Mouse (Mus musculus) c-Kit-positive CD71-positive TER-119-positive erythroid progenitor cells, embryonic 14.5 days (primary cell): ENCODE results near the gene Adssl1.

Experiments used
- DNase-seq: peaks from one replicate; pipeline ENCODE4 v3.0.0-alpha.2; 2013; ENCODE audit warnings: low spot score

Adssl1 gene

GRCm38 (mm10) chr12:112654076-112654475 is 34.2 kb downstream of the Adssl1 start:
- DNase-seq, result no peak

DNA sequence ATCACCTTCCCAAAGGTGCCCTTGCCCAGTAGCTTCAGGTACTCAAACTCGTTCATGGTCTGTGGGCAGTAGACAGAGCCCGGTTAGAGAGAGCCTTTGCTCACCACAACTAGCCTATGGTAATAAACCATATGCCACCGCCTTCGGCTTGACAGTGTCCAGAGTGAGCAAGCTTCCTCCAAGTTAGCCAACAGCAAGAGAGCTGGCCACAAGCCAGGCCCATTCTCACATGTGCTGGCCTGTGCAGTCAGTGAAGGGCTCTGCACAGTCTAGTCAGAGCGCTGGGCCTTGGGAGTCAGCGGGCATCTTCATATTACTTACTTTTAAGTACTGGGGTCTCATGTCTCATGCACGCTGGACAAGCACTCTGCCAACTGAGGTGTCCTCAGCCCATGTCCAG is 38.8 kb downstream of the Adssl1 start:
- no peak for DNase-seq

GRCm38 (mm10) chr12:112659109-112659508 is 39.3 kb downstream of the Adssl1 start:
- DNase-seq, result no peak

GRCm38 (mm10) chr12:112660576-112661326 is 40.9 kb downstream of the Adssl1 start:
- no peak for DNase-seq

DNA sequence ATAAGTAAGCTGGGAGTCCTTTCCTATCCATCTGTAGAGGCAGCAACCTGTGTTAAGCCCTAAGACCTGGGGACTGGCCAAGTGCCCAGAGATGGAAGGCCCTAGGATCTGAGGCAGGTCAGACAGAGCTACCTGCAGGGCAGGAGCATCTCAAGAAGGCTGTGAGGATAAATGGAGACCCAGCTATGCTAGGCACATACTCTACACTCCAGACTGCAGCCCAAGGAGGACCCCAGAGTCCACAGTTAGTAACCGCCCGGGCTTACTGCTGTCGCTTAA is 41.4 kb downstream of the Adssl1 start:
- no peak for DNase-seq

DNA sequence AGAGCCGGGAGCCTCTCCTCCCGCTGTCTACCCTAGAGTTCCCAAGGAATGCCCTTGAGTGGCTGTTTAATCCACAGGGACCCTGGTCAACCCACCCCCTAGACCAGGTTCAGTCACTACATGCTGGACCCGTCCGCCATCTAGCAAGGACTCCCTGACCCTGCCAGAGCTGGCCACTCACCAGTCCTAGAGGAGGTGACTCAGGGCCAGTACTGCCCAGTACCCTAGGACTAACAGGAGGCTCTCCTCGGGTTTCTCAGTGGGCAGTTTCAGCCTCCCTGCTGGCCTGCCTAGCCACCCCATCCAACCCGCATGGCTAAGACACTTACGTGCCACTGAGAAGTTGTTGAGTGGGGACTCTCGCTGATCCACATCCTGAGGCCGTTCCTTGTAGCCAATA is 42.0 kb downstream of the Adssl1 start:
- DNase-seq, result no peak

DNA sequence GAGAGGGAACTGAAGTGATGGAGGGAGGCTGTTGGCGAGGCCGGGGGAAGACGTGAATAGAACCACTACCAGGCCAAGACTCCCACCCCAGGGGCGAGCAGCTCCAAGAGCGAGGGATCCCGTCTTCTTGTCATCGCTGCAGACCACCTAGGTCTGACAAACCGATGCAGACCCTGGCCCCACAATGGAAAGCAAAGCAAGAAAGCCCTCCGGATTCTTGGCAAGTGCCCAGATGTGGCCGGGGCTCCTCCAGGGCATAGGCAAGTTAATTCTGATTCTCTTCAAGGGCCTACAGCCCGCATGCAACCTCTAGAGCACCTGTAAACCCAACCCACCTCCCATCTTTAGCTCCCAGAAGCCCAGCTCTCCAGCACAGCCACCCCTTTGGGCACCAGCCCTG is 43.5 kb downstream of the Adssl1 start:
- DNase-seq, result no peak

- DNase-seq, result no peak
Observed at GRCm38 (mm10) chr12:112663716-112664115, 43.9 kb downstream of the Adssl1 start.

DNA sequence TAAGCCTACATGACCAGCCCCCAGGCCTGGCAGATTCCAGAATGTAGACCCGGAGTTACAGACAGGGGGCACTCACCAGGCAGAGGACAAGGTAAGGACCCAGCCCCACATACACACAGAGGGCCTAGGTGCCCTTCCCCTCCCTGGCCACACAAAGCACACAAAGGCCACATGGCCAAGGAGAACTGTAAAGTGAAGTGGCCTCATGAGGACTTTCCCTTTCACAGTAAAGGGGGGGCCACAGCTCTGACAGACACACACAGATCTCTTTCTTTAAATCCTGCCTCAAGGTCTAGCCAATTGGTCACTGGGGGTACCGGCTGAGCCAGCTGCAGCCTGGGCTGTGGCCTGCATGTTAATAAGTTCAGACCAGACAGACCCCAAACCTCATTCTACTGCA is 44.3 kb downstream of the Adssl1 start:
- DNase-seq, result no peak

DNA sequence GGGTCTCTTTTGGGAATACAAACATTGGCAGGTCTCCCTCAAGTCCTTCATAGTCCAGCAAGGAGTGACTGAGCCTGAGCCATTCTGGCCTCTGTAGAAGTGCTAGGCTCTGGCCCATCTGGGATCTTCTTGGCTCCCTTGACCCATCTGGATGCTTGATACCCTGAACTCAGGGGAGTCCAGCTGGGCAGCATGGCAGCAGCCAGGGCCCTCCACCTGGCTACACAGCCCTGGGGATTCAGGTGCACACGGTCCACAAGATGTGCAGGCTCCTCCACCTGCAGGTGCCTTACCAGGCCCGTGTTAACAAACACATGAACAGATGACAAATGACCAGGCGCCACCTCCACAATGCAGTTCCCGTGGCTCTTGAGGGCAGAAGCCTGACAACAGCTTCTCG is 44.8 kb downstream of the Adssl1 start:
- DNase-seq, result no peak

DNA sequence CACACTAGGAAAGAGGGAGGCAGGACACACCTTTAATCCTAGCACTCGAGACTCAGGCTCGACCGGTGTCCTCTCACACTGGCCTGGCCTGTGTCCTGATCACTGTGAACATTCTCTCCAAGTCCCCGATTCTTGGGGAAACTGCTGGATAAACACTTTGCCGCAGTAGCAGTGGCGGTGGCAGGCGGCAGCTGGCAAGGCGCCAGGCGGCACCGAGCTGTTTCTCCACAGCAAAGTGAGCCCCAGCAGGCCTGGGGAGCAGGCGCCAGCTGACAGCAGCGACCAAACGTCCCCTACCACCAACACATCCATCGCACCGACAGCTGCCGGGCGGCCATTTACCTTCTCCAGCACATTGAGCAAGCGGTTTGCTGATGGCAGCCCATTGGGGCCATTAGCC is 45.6 kb downstream of the Adssl1 start:
- DNase-seq, result no peak

- DNase-seq, result no peak
Observed at GRCm38 (mm10) chr12:112665881-112666544, 46.2 kb downstream of the Adssl1 start.

- DNase-seq, result no peak
Observed at GRCm38 (mm10) chr12:112667619-112668297, 47.9 kb downstream of the Adssl1 start.

DNA sequence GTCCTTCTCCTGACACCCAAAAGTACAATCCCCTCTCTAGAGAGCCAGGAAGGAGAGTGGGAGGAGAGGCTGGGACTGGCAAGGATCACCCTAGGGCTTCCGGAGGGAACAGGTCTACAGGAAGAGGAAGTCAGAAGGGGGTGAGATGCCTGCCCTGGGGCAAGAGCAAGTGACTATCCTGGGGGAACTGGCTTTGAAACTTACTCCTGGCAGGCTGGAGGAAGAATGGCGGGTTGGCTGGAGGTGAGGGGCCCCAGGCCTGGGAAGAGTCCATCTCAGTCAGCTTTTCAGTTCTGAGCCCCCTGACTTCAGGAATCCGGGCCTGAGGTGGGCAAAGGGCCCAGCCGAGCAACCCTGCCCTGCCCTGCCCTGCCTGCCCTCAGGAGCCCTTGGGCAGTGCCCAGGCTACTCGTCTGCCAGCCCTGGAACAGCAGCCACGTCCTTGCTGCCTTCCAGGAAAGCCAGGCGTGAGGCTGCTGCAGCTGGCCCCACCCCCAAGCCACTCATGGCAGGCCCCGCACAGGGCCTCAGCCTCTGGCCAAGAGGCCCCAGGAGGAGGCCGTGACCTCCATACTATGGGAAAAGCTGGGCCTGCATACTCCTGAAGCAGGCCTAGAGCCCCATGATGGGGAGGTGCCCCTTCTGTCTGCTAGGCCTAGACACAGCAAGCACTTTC is 51.0 kb downstream of the Adssl1 start:
- DNase-seq, result no peak

GRCm38 (mm10) chr12:112671891-112672290 is 52.0 kb downstream of the Adssl1 start:
- no peak for DNase-seq

DNA sequence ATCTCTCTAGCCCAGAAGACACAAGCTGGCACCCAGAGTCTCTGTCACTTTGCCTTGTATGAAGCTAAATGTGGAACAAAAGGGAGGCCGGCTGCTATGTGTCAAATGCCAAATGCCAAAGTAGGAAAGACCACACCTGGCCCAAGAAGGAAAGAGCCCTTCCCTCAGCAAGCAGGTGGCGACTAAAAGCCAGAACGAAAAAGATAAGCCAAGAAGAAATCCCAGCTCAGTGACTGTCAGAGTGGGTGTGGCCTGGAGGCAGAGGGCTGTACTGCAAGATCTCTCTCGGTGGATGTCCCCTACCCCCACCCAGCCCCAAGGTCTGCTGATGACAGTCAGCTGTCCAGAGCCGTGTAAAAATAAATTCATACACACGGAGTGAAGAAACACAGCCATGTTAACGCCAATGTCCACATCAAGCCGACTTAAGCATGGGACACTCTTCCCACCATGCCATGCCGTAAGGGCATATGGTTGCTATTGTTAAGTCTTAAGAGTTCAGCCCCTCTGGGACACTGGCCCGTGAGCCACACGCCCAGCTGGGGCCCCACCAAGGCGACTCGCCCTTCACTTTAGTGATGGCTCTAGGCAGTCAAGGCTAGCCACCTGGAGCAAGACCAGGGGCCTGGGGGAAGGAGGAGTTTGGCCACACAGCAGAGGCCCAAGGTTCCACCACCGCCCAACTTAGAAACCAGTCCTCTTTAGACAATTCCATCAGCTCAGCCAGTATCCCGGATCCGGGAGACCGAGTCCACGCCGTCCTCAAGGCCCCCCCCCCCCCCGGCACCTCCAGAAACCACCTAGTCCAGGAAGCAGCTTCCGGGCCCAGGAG is 53.1 kb downstream of the Adssl1 start:
- peak; percentile 37 for DNase-seq

GRCm38 (mm10) chr12:112673576-112674091 is 53.8 kb downstream of the Adssl1 start:
- no peak for DNase-seq

- DNase-seq, result peak; percentile 62
Observed at GRCm38 (mm10) chr12:112674132-112675011, 54.5 kb downstream of the Adssl1 start, which contains the start of gene Akt1. Gene Akt1, minus strand, starts transcription at chr12:112674884.

GRCm38 (mm10) chr12:112675245-112676035 is 55.6 kb downstream of the Adssl1 start:
- peak; percentile 85 for DNase-seq

- DNase-seq, result no peak
Observed at GRCm38 (mm10) chr12:112677076-112677475, 57.2 kb downstream of the Adssl1 start.
